Mouse (Mus musculus) E14TG2a.4 (cell line): ENCODE results near the gene Sufu.

ENCODE experiments used
- H3K27me3 ChIP-seq: 2 replicates; pipeline ENCODE4 v1.6.1; 2014; ENCODE audit warnings: low read length, control low read depth; ENCODE audit not compliant: insufficient read depth
- H3K36me3 ChIP-seq: 2 replicates; pipeline ENCODE4 v1.6.1; 2014; ENCODE audit warnings: low read length, control low read depth; ENCODE audit not compliant: insufficient read depth
- H3K4me1 ChIP-seq: replicated peaks from 2 replicates; pipeline ENCODE4 v1.6.1; 2014; ENCODE audit warnings: low read depth, low read length, control low read depth
- H3K4me3 ChIP-seq: replicated peaks from 2 replicates; pipeline ENCODE4 v1.5.1; 2014; ENCODE audit warnings: mild to moderate bottlenecking, low read length
- H3K9me3 ChIP-seq: 2 replicates; pipeline ENCODE4 v1.6.1; 2014; ENCODE audit warnings: low read length, control low read depth
- CTCF ChIP-seq: conservative IDR thresholded peaks from 2 replicates; pipeline ENCODE4 v1.5.1; 2014; ENCODE audit warnings: low read length
- NANOG ChIP-seq: IDR thresholded peaks from 2 replicates; pipeline ENCODE4 v1.6.1; 2014; ENCODE audit warnings: borderline replicate concordance, low read length, mixed read lengths
- POU5F1 ChIP-seq: IDR thresholded peaks from 2 replicates; pipeline ENCODE4 v1.6.1; 2014; ENCODE audit warnings: low read length, borderline replicate concordance

Gene Sufu

GRCm38 (mm10) chr19:46398401-46398800 lies 1.7 kb downstream of the Sufu start:
- peaks cover 20% of the 10 kb centered on the region for H3K27me3 ChIP-seq
- H3K36me3 ChIP-seq: peaks cover 20% of the 10 kb centered on the region
- H3K4me1 ChIP-seq: peaks cover 36% of the 10 kb centered on the region
- no peak overlapping the region for H3K4me3 ChIP-seq
- H3K9me3 ChIP-seq: no peaks in the 10 kb centered on the region
- TF ChIP-seq POU5F1: no peak
- TF ChIP-seq NANOG: no peak
- no peak for TF ChIP-seq CTCF

GRCm38 (mm10) chr19:46399372-46399771 lies 2.7 kb downstream of the Sufu start:
- peaks cover 20% of the 10 kb centered on the region for H3K27me3 ChIP-seq
- no peak overlapping the region for H3K4me3 ChIP-seq
- TF ChIP-seq CTCF (no peak), POU5F1 (no peak), NANOG (no peak)
- H3K4me1 ChIP-seq: peaks cover 27% of the 10 kb centered on the region
- no peaks in the 10 kb centered on the region for H3K9me3 ChIP-seq
- H3K36me3 ChIP-seq: peaks cover 28% of the 10 kb centered on the region

DNA sequence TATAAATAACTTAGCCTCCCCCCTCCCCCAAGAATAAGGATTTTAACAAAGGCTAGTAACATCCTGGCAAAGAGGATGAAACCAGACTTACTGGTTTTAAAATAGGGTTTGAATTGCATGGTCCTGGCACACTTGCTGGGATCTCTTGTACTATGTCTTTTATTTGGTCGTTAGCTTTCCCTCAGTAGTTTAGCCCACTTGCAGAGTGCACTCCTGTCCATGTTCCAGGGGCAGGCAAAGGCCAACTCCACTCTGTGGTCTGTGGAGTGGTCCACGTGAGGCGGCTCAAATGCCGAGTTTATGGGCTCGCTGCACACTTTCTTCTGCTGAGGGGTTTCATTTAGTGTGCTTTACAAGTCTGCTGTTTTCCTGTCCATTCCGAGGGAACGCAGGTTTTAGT lies 3.2 kb downstream of the Sufu start:
- Histone ChIP-seq H3K27me3 (peaks cover 20% of the 10 kb centered on the region), H3K36me3 (peaks cover 28% of the 10 kb centered on the region), H3K4me1 (peaks cover 22% of the 10 kb centered on the region), H3K9me3 (no peaks in the 10 kb centered on the region), H3K4me3 (no peak overlapping the region)
- TF ChIP-seq NANOG (no peak), CTCF (no peak), POU5F1 (no peak)

GRCm38 (mm10) chr19:46400558-46400957 lies 3.9 kb downstream of the Sufu start:
- Histone ChIP-seq H3K27me3 (peaks cover 20% of the 10 kb centered on the region), H3K36me3 (peaks cover 35% of the 10 kb centered on the region), H3K4me3 (no peak overlapping the region), H3K4me1 (peaks cover 22% of the 10 kb centered on the region), H3K9me3 (no peaks in the 10 kb centered on the region)
- TF ChIP-seq NANOG (no peak), CTCF (no peak), POU5F1 (no peak)

DNA sequence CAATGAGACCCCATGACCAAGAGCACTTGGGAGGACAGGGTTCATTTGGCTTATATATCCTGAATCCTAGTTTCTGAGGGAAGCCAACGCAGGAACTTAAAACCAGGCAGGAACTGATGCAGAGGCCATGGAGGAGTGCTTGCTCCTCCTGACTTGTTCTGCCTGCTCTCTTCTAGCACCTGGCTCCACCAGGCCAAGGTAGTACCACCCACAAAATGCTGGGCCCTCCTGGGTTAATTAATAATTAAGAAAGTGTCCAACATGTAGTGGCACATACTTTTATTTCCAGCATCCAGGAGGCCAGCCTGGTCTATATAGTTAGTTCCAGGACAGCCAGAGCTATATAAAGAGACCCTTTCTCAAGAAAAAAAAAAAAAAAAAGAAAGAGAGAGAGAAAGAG lies 7.3 kb downstream of the Sufu start:
- H3K4me3 ChIP-seq: no peak overlapping the region
- no peaks in the 10 kb centered on the region for H3K9me3 ChIP-seq
- 0 out of 2 replicates have a peak, but pooled peaks cover under 1% of the 10 kb centered on the region for H3K4me1 ChIP-seq
- H3K27me3 ChIP-seq: peaks cover 5% of the 10 kb centered on the region
- H3K36me3 ChIP-seq: peaks cover 51% of the 10 kb centered on the region
- TF ChIP-seq POU5F1 (no peak), NANOG (no peak)

DNA sequence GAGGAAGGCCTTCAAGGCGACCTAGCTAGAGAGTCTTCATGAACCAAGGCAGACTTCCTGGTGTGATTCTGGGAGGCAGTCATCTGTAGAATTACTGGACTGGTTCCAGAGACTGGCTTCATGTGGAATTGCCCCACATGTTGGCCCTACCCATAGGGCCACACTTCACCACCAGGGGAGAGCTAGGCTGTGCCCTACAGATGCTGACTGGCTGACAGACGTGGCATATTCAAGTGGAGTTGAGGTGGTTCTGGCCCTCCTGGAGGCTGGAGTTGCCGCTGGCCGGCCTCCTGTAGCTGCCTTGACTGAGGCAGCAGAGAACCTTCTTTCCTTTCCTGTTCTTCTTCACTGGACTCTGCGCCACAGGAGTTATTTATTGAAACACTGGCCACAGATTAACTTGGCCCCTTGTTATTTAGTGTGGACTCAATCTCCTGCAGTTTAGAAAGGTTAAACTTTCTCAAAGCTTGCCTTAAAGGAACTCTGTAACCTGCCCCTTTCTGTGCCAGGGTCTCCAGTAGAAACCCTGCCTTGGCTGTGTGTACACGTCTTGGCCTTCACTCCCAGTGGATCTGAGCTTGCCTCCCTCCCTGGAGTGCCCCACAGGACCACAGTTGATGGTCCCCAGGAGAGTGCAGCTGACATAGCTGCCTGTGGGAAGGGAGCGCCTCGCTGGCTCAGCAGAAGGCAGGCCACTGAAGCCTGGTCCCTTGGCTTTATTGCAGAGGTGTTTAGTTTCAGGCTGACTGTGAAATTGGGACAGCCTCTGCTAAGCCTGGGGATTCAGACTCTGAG lies 10.1 kb downstream of the Sufu start:
- H3K4me3 ChIP-seq: no peak overlapping the region
- TF ChIP-seq CTCF: no peak; the same call in 1 of the 2 replicates
- no peak for TF ChIP-seq NANOG
- no peak for TF ChIP-seq POU5F1
- 0 out of 2 replicates have a peak, but pooled peaks cover 7% of the 10 kb centered on the region for H3K4me1 ChIP-seq
- H3K36me3 ChIP-seq: peaks cover 40% of the 10 kb centered on the region
- no peaks in the 10 kb centered on the region for H3K27me3 ChIP-seq
- no peaks in the 10 kb centered on the region for H3K9me3 ChIP-seq

- TF ChIP-seq CTCF (no peak), POU5F1 (no peak), NANOG (no peak)
- H3K4me3 ChIP-seq: no peak overlapping the region
- no peaks in the 10 kb centered on the region for H3K9me3 ChIP-seq
- 0 out of 2 replicates have a peak, but pooled peaks cover 7% of the 10 kb centered on the region for H3K4me1 ChIP-seq
- H3K27me3 ChIP-seq: no peaks in the 10 kb centered on the region
- peaks cover 27% of the 10 kb centered on the region for H3K36me3 ChIP-seq
These were observed 12.8 kb downstream of the Sufu start for GRCm38 (mm10) chr19:46409506-46409905.

DNA sequence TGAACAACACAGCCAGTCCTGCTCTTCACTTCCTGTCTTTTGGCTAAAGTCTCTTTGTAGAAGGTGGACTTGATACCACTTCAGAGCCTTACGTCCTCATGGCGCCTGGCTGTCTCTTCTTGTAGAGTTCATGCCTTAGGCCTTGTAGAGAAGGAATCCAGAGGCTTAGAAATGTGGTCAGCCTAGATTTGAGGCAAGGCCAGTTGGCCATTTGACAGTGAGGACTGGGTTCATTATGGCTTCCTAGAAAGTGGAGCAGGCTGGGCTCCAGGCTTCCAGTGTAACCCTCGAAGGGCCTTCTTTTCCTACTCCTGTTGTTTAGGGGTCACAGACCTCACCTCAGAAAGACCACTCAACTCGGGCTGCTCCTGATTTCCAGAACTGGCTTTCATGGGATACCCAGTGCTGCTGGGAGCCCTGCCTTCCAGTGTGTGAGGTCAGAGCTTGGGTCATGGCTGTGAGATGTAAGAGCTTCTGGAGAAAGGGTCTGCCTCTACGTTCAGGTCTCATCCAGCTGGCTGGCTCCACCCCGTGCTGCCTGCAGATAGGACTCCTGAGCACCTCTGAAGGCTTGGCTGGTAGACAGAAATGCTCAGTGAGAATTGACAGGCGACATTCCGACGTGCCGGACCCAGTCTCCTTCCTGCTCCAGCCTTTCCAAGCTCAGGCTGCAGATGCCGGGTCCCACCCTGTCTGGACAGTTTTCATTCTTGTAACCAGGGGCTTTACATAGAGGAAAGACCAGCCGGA lies 15.5 kb downstream of the Sufu start:
- TF ChIP-seq CTCF (no peak), POU5F1 (no peak), NANOG (no peak)
- Histone ChIP-seq H3K4me3 (no peak overlapping the region), H3K27me3 (no peaks in the 10 kb centered on the region), H3K4me1 (peaks cover 15% of the 10 kb centered on the region), H3K9me3 (no peaks in the 10 kb centered on the region), H3K36me3 (peaks cover 7% of the 10 kb centered on the region; the same call in 1 of the 2 replicates)
